ENCODE assay signal across 22 mouse cellular contexts in the genomic region with DNA sequence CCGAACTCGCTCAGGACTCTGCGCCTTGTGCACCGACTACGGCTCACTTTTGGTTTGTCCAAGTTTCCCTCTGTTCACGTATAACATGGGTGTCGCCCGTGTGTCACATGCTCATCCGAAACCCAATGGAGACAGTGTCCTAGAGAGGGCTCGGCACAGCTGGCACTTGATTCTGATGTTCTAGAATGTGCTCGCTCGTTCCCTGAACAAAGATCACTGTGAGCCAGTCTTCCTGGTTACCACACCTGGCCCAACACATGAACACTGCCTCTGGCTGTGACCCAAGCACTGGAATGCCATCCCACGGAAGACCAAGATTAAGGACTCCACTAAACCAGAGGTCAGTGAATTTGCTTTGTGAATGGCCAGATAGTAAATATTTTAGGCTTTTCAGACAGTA. TPM values are rescaled to one million over a fixed set of nuclear protein-coding genes. Genes with fewer than 3 reads are reported as not detected.
DNase-seq lines count a peak whose midpoint lies in the region; ATAC-seq and TF ChIP-seq lines count a peak whose summit lies in the region.
"Had no signal": no experiment of that assay in that cellular context is flagged by ENCODE, and none has a peak within 500 bp of the region (broad histone marks: within the 10 kb centered on the region; RNA-seq: fewer than 3 reads in every experiment).

No protein-coding gene starts in this region.

- peak; percentile 39 for TF ChIP-seq CTCF in intestine, postnatal 0 days (IDR thresholded peaks at IDR 0.05; ENCODE audit: low read depth)

- H3K4me3 ChIP-seq in kidney, embryonic 15.5 days (replicated peaks): no peak overlapping the region
- H3K4me3 ChIP-seq in intestine, postnatal 0 days (ENCODE audit: low read depth, low read length): no peak overlapping the region
- H3K4me3 ChIP-seq: embryonic facial prominence, embryonic 12.5 days; forebrain, embryonic 12.5 days; hindbrain, embryonic 12.5 days; left cerebral cortex, adult 2 months; liver, embryonic 15.5 days; neural tube, embryonic 15.5 days had no signal

- H3K9ac ChIP-seq in kidney, embryonic 15.5 days: no peak overlapping the region
- no peak overlapping the region for H3K9ac ChIP-seq in intestine, postnatal 0 days (ENCODE audit: low read depth, low read length)
- H3K9ac ChIP-seq: embryonic facial prominence, embryonic 12.5 days; forebrain, embryonic 12.5 days; hindbrain, embryonic 12.5 days; liver, embryonic 15.5 days; neural tube, embryonic 15.5 days had no signal

- H3K4me2 ChIP-seq in kidney, embryonic 15.5 days: no peak overlapping the region
- H3K4me2 ChIP-seq in intestine, postnatal 0 days (replicated peaks; ENCODE audit: low read depth): no peak overlapping the region; the same call in 1 of the 2 replicates
- H3K4me2 ChIP-seq: embryonic facial prominence, embryonic 12.5 days; forebrain, embryonic 12.5 days; hindbrain, embryonic 12.5 days; liver, embryonic 15.5 days; midbrain, embryonic 11.5 days; neural tube, embryonic 15.5 days had no signal

- peak; percentile 36 for DNase-seq in kidney, adult 18-20 months
- DNase-seq in lung, adult 18-20 months: peak; percentile 40 to 71
- DNase-seq in lung, postnatal 14 days: no peak
- DNase-seq in ZHBTc4 (ENCODE audit: low read depth, low spot score): peak; percentile 54
- DNase-seq in urinary bladder, postnatal 4 days (ENCODE audit: low spot score in 2 of 2): no peak
- DNase-seq in Muller cell, postnatal 12 days (ENCODE audit: inconsistent ontology term): no peak
- DNase-seq: cerebellum, adult 11 months; cerebellum, postnatal 10 days; gastrocnemius, postnatal 36 days; kidney, postnatal 14 days; layer of hippocampus, adult 9-11 months; liver; thymus, postnatal 36 days had no signal

- WGBS in kidney, embryonic 15.5 days: 86% methylated on average over 13 of the region's 13 CpGs
- WGBS in intestine, postnatal 0 days: 61% methylated on average over 13 of the region's 13 CpGs

- H3K27me3 ChIP-seq in kidney, embryonic 15.5 days: no peaks in the 10 kb centered on the region
- H3K27me3 ChIP-seq in intestine, postnatal 0 days (replicated peaks; ENCODE audit: control insufficient read depth, insufficient read depth, low read length): no peaks in the 10 kb centered on the region
- H3K27me3 ChIP-seq: embryonic facial prominence, embryonic 12.5 days; forebrain, embryonic 12.5 days; liver, embryonic 15.5 days; neural tube, embryonic 15.5 days had no signal

- H3K4me1 ChIP-seq in kidney, embryonic 15.5 days: peaks cover 72% of the 10 kb centered on the region
- H3K4me1 ChIP-seq in intestine, postnatal 0 days (replicated peaks; ENCODE audit: control insufficient read depth, insufficient read depth, low read length): peaks cover 4% of the 10 kb centered on the region; the same call in 1 of the 2 replicates
- H3K4me1 ChIP-seq: liver, embryonic 15.5 days had no signal

- no peaks in the 10 kb centered on the region for H3K9me3 ChIP-seq in kidney, embryonic 15.5 days (replicated peaks)
- H3K9me3 ChIP-seq in intestine, postnatal 0 days (ENCODE audit: control insufficient read depth): no peaks in the 10 kb centered on the region
- H3K9me3 ChIP-seq: embryonic facial prominence, embryonic 12.5 days; forebrain, embryonic 12.5 days; hindbrain, embryonic 12.5 days; liver, embryonic 15.5 days; neural tube, embryonic 15.5 days had no signal

- H3K36me3 ChIP-seq in kidney, embryonic 15.5 days: peaks cover 18% of the 10 kb centered on the region; the same call in 1 of the 2 replicates
- peaks cover 22% of the 10 kb centered on the region for H3K36me3 ChIP-seq in intestine, postnatal 0 days (ENCODE audit: control insufficient read depth, insufficient read depth)
- H3K36me3 ChIP-seq: forebrain, embryonic 12.5 days; liver, embryonic 15.5 days; neural tube, embryonic 15.5 days had no signal

- no peak overlapping the region for H3K27ac ChIP-seq in kidney, embryonic 15.5 days
- peak overlapping the region; percentile 50 for H3K27ac ChIP-seq in intestine, postnatal 0 days (ENCODE audit: low read depth, low read length)
- H3K27ac ChIP-seq: embryonic facial prominence, embryonic 12.5 days; forebrain, embryonic 12.5 days; hindbrain, embryonic 12.5 days; left cerebral cortex, adult 2 months; liver, embryonic 15.5 days; neural tube, embryonic 15.5 days had no signal

- no peak for ATAC-seq in kidney, embryonic 15.5 days (replicated peaks; ENCODE audit: low FRiP score)
- peak; percentile 86 for ATAC-seq in intestine, postnatal 0 days

RNA-seq across cellular contexts. Expression of gene Spsb1, which starts 45.3 kb away (rescaled TPM):
- polyA plus RNA-seq in kidney, embryonic 15.5 days (2015; fragmentation: Nextera tagmentation; extraction: Ambion mirVana): 11.7 and 12.7 TPM in 2 replicates
- 26.4 and 26.5 TPM in 2 replicates for polyA plus RNA-seq in intestine, postnatal 0 days (2015; fragmentation: Nextera tagmentation; extraction: Ambion mirVana)

Comparison
In these comparisons a context has a peak if more than half of its experiments do, and no peak if none do; other contexts are left out.
1. DNase-seq: peak in kidney, adult 18-20 months (single experiment), lung, adult 18-20 months (2 of 2) and ZHBTc4 (single experiment); none in lung, postnatal 14 days (single experiment), urinary bladder, postnatal 4 days (0 of 2) and Muller cell, postnatal 12 days (single experiment).